Mouse (Mus musculus) embryonic facial prominence, embryonic 11.5 days (tissue): ENCODE measurements around the gene Dop1b. TPM values are rescaled to one million over a fixed set of nuclear protein-coding genes. Genes with fewer than 3 reads are reported as not detected.

Source experiments
- polyA plus RNA-seq: library from polyadenylated mRNA; unstranded; fragments of >200 nt; fragmentation: Nextera tagmentation; extraction: Ambion mirVana; gene quantifications from 2 replicates; pipeline ENCODE4 v1.2.1, GENCODE M21; 2014

Gene Dop1b
- polyA plus RNA-seq, 1 experiment from 2014 or later: 5.7 TPM

Other genes starting within 250 kb of the Dop1b start
- 15.8 and 18.0 TPM in 2 replicates for gene Setd4, start 107.8 kb upstream of the Dop1b start, polyA plus RNA-seq
- 133 and 139 TPM in 2 replicates for gene Cbr1, start 106.1 kb upstream of the Dop1b start, polyA plus RNA-seq
- gene Gm5678, start 83.8 kb upstream of the Dop1b start, polyA plus RNA-seq: not detected in 2 replicates
- gene Cbr3, start 28.7 kb upstream of the Dop1b start, polyA plus RNA-seq: 1.0 and 1.2 TPM in 2 replicates
- gene Morc3, start 120.2 kb downstream of the Dop1b start, polyA plus RNA-seq: 27.9 and 33.2 TPM in 2 replicates
- gene Chaf1b, start 172.0 kb downstream of the Dop1b start, polyA plus RNA-seq: 130 and 138 TPM in 2 replicates